20 mouse cellular contexts compared by ENCODE assay signal in the genomic region with DNA sequence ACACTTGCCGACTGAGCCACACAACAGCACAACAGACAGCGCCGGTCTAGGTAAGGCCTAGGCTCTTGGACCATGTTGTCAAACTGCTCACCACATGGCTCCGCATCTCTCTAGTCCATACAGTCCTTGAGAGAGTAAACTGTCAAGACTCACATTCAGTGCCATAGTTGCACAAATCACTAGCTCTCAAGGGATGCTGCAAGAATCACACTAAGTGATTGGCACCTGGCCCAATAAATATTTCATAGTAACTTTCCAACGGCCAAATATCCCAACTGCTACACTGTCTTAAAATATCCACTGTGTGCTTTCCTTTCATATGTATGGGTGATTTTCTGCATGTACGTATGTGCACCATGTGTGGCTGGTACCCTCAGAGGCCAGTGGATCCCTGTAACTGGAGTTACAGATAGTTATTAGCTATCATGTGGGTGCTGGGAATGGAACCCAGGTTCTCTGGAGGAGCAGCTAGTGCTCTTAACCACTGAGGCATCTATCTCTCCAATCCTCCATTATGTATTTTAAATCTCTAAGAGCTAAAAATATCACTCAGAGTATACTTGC. TPM values are rescaled to one million over a fixed set of nuclear protein-coding genes. Genes with fewer than 3 reads are reported as not detected.
"Had no signal": no experiment of that assay in that cellular context is flagged by ENCODE, and none has a peak within 500 bp of the region (broad histone marks: within the 10 kb centered on the region; RNA-seq: fewer than 3 reads in every experiment).

No protein-coding gene starts in this region.

- ATAC-seq: lung, postnatal 0 days had no signal

- H3K9me3 ChIP-seq: limb, embryonic 12.5 days; liver, embryonic 15.5 days; midbrain, embryonic 10.5 days; neural tube, embryonic 13.5 days had no signal

- H3K27me3 ChIP-seq: limb, embryonic 12.5 days; liver, embryonic 15.5 days; neural tube, embryonic 13.5 days had no signal

- H3K4me3 ChIP-seq: limb, embryonic 12.5 days; liver, embryonic 15.5 days; midbrain, embryonic 10.5 days; neural tube, embryonic 13.5 days had no signal

- H3K27ac ChIP-seq: kidney, postnatal 0 days; limb, embryonic 12.5 days; liver, embryonic 15.5 days; midbrain, embryonic 10.5 days; neural tube, embryonic 13.5 days; stomach, postnatal 0 days had no signal

- H3K4me2 ChIP-seq: limb, embryonic 12.5 days; liver, embryonic 11.5 days; liver, embryonic 15.5 days; neural tube, embryonic 13.5 days had no signal

- H3K4me1 ChIP-seq: limb, embryonic 12.5 days; neural tube, embryonic 13.5 days had no signal

- H3K9ac ChIP-seq: limb, embryonic 12.5 days; liver, embryonic 15.5 days; neural tube, embryonic 13.5 days had no signal

- DNase-seq: layer of hippocampus, adult 9-11 months; layer of hippocampus, postnatal 36 days; lung, adult 2 months; lung, postnatal 36 days; midbrain, embryonic 14.5 days; right cerebral cortex, postnatal 14 days; thymus, postnatal 4 days had no signal

RNA-seq across cellular contexts. Expression of a gene that starts 1.9 kb away (rescaled TPM):
- total RNA-seq: layer of hippocampus, adult 18-20 months; layer of hippocampus, postnatal 36 days; left cerebral cortex, adult 8-10 months; left cerebral cortex, postnatal 25 days; megakaryocyte, adult 5-6 weeks; monocyte, adult 5-6 weeks had no signal
- polyA plus RNA-seq: limb, embryonic 12.5 days; liver, embryonic 11.5 days; liver, embryonic 15.5 days; lung, adult 2 months; lung, postnatal 0 days; midbrain, embryonic 10.5 days; stomach, postnatal 0 days had no signal

RNA-seq across cellular contexts. Expression of a gene that starts 37.8 kb away (rescaled TPM):
- total RNA-seq: megakaryocyte, adult 5-6 weeks; monocyte, adult 5-6 weeks had no signal
